Mouse (Mus musculus) small intestine, adult 2 months (tissue): ENCODE data around the gene Ctrb1.

Source experiments
- CTCF ChIP-seq: fragments of 200-500 bp; IDR thresholded peaks from 2 replicates; pipeline ENCODE4 v1.5.1; 2012; ENCODE audit warnings: low read depth, mild to moderate bottlenecking, control low read depth, inconsistent platforms, low read length, moderate library complexity, mixed read lengths; ENCODE audit not compliant: insufficient replicate concordance, insufficient read length; ENCODE audit errors: extremely low read depth
- POLR2A ChIP-seq: fragments of 200-500 bp; IDR thresholded peaks from 2 replicates; pipeline ENCODE4 v1.6.1; 2012; ENCODE audit warnings: low read depth, mild to moderate bottlenecking, control low read depth, inconsistent platforms, low read length, moderate library complexity

DNA sequence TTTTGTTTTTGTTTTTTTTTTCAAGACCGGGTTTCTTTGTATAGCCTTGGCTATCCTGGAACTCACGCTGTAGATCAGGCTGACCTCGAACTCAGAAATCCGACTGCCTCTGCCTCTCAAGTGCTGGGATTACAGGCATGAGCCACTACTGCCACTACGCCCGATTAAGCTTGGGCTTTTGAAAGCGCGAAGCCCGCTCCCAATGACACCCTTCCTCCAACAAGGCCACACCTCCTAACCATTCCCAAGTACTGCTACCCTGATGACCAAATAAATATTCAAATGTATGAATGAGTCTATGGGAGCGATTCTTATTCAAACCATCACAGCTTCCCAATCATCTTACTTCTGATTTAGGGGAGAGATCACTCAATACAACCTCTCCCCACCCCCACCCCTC, 6.8 kb upstream of the Ctrb1 start:
- no peak for TF ChIP-seq CTCF
- TF ChIP-seq POLR2A, result no peak
